Mouse (Mus musculus): ENCODE data around the gene Olfr1393. TPM values are rescaled to one million over a fixed set of nuclear protein-coding genes. Genes with fewer than 3 reads are reported as not detected.

Olfr1393 gene
- 0.17 TPM in 1 of 2 replicates, not detected in the other for polyA plus RNA-seq (2015; fragmentation: Nextera tagmentation; extraction: Ambion mirVana)

DNA sequence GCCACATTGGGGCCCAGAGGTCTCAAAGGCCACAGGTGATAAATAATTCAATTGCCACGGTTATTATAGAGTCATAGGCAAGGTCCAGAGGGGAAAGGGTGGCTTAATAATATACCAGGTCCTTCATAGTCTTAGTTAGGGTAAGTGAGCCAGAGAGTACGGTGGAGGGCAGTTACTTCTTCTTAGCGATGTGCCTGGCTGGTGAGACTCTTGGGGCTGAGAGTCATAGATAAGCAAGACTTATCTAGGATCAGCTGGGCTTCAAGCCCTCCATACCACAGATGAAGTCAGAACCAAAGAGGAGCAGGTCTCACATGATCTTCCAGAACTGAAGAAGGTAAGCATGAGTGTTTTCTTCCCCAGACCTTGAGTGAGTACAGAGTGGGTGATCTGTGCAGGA lies at the start of gene Olfr1393:
Gene Olfr1393 (plus strand): TSS at position 83 of the 400 bp plus-strand sequence.

DNA sequence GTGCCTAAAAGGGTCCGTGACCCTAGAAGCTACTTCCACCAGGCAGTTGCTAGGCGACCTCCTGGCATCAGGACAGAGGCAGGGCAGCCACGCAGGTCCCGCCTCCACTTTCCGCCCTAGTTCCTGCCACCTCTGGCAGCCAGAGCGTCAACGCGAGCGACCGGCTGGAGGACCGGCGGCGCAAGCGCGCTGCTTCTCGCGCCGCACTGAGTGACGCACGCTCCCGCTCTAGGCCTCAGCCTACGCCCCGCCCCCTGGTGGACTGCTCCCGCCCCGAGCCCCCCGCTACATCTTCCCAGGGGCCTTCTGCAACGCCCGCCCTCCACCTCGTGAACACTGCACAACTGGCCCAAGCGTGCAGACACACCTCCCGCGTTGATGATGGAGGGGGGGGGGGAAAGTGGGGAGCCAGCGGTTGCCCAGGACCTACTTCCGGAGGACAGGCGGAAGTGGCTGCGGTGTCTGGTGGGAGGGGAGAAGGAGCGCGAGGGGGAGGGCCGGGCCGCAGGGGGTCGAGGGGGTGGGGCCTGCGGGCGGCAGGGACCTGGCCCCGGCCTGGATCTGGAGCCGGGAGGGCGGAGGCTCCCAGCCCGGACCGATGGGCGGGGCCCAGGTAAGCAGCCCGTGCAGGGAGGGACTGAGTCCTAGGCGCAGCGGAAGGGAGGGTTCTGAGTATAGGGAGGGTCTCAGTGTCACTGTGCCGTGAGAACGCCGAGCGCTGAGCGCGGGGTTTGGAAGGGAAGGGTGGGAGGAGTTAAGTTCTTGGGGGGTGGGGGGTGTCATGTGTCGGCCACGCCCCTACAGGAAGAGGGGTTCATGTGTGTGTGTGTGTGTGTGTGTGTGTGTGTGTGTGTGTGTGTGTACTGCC lies 34.1 kb upstream of the Olfr1393 start, which contains the start of gene Mgat1:
Gene Mgat1 (plus strand): TSS at position 465 of the 868 bp plus-strand sequence.

DNA sequence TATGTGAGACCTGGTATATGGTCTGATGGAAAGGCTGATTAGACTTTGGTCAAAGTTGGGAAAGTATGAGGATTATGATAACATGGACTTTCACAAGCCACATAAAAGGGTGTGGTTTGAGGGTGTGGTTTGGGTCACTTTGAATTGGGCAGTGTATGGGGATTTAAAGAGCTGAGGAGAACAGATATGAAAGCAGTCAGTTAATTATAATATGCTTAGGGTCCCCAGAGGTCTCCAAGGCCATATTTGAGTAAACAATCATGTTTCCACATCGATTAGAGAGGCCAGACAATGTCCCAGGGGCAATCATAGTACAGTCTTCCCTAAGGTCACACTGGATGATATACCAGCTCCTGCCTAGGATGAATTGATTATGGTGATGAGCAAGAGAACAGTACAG lies 6.9 kb downstream of the Olfr1393 start, which contains the start of gene Olfr1392:
Gene Olfr1392 (plus strand): TSS at position 301 of the 400 bp plus-strand sequence.

DNA sequence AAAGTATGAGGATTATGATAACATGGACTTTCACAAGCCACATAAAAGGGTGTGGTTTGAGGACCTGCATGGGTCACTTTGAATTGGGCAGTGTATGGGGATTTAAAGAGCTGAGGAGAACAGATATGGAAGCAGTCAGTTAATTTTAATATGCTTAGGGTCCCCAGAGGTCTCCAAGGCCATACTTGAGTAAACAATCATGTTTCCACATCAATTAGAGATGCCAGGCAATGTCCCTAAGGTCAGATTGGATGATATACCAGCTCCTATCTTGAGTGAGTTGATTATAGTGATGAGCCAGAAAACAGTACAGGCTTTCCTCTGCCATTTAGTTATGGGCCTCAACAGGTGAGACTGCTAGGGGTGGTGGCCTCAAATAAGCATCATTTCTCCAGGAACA lies 26.3 kb downstream of the Olfr1393 start, which contains the start of gene Olfr10:
Gene Olfr10 (plus strand): TSS at position 301 of the 400 bp plus-strand sequence.

DNA sequence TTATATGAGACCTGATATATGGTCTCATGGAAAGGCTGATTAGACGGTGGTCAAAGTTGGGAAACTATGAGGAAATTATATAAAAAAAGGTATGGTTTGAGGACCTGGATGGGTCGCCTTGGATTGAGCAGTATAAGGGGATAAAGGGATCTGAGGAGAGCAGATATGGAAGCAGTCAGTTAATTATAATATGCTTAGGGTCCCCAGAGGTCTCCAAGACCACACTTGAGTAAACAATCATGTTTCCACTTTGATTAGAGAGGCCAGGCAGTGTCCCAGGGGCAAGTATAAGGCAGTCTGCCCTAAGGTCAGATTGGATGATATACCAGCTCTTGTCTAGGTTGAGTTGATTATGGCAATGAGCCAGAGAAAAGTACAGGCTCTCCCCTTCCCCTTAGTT lies 44.3 kb downstream of the Olfr1393 start, which contains the start of gene Olfr1391:
Gene Olfr1391 (plus strand): TSS at position 301 of the 400 bp plus-strand sequence.

Other genes with a start within 250 kb of the Olfr1393 start
- 0.45 and 0.54 TPM in 2 replicates for gene 9930111J21Rik2, start 227.1 kb upstream of the Olfr1393 start, polyA plus RNA-seq (2015; fragmentation: Nextera tagmentation; extraction: Ambion mirVana)
- gene Tgtp2, start 214.1 kb upstream of the Olfr1393 start, polyA plus RNA-seq (2015; fragmentation: Nextera tagmentation; extraction: Ambion mirVana), result 0.26 and 0.29 TPM in 2 replicates
- gene Ifi47, start 201.7 kb upstream of the Olfr1393 start, polyA plus RNA-seq (2015; fragmentation: Nextera tagmentation; extraction: Ambion mirVana), result 1.8 and 1.9 TPM in 2 replicates
- gene Olfr1396, start 163.4 kb upstream of the Olfr1393 start, polyA plus RNA-seq (2015; fragmentation: Nextera tagmentation; extraction: Ambion mirVana), result not detected in 2 replicates
- gene Olfr1395, start 136.0 kb upstream of the Olfr1393 start, polyA plus RNA-seq (2015; fragmentation: Nextera tagmentation; extraction: Ambion mirVana), result not detected in 2 replicates
- gene Olfr1394, start 123.9 kb upstream of the Olfr1393 start, polyA plus RNA-seq (2015; fragmentation: Nextera tagmentation; extraction: Ambion mirVana), result not detected in 2 replicates
- 0.38 and 0.53 TPM in 2 replicates for gene Btnl9, start 91.1 kb upstream of the Olfr1393 start, polyA plus RNA-seq (2015; fragmentation: Nextera tagmentation; extraction: Ambion mirVana)
- gene Zfp62, start 75.0 kb upstream of the Olfr1393 start, polyA plus RNA-seq (2015; fragmentation: Nextera tagmentation; extraction: Ambion mirVana), result 24.4 and 24.8 TPM in 2 replicates
- 34.4 and 34.9 TPM in 2 replicates for gene Mgat1, start 34.1 kb upstream of the Olfr1393 start, polyA plus RNA-seq (2015; fragmentation: Nextera tagmentation; extraction: Ambion mirVana)
- gene Olfr1392, start 7.0 kb downstream of the Olfr1393 start, polyA plus RNA-seq (2015; fragmentation: Nextera tagmentation; extraction: Ambion mirVana), result 0.08 and 0.11 TPM in 2 replicates
- gene Olfr10, start 26.4 kb downstream of the Olfr1393 start, polyA plus RNA-seq (2015; fragmentation: Nextera tagmentation; extraction: Ambion mirVana), result not detected in 2 replicates
- gene Olfr1391, start 44.4 kb downstream of the Olfr1393 start, polyA plus RNA-seq (2015; fragmentation: Nextera tagmentation; extraction: Ambion mirVana), result not detected in 2 replicates
- gene Olfr1390, start 56.9 kb downstream of the Olfr1393 start, polyA plus RNA-seq (2015; fragmentation: Nextera tagmentation; extraction: Ambion mirVana), result not detected in 2 replicates
- gene Olfr1389, start 144.8 kb downstream of the Olfr1393 start, polyA plus RNA-seq (2015; fragmentation: Nextera tagmentation; extraction: Ambion mirVana), result not detected in 2 replicates
- 0.08 TPM in 1 of 2 replicates, not detected in the other for gene Olfr1388, start 158.3 kb downstream of the Olfr1393 start, polyA plus RNA-seq (2015; fragmentation: Nextera tagmentation; extraction: Ambion mirVana)
- gene Olfr1387, start 177.0 kb downstream of the Olfr1393 start, polyA plus RNA-seq (2015; fragmentation: Nextera tagmentation; extraction: Ambion mirVana), result not detected in 2 replicates
- not detected in 2 replicates for gene Olfr1386, start 186.7 kb downstream of the Olfr1393 start, polyA plus RNA-seq (2015; fragmentation: Nextera tagmentation; extraction: Ambion mirVana)
- gene Olfr1385, start 210.8 kb downstream of the Olfr1393 start, polyA plus RNA-seq (2015; fragmentation: Nextera tagmentation; extraction: Ambion mirVana), result not detected in 2 replicates
- gene Olfr1384, start 228.4 kb downstream of the Olfr1393 start, polyA plus RNA-seq (2015; fragmentation: Nextera tagmentation; extraction: Ambion mirVana), result not detected in 2 replicates
- not detected in 2 replicates for gene Olfr1383, start 241.3 kb downstream of the Olfr1393 start, polyA plus RNA-seq (2015; fragmentation: Nextera tagmentation; extraction: Ambion mirVana)
- not detected in 2 replicates for gene Olfr1382, start 249.9 kb downstream of the Olfr1393 start, polyA plus RNA-seq (2015; fragmentation: Nextera tagmentation; extraction: Ambion mirVana)

Measured in neural tube, postnatal 0 days (tissue).